Mouse (Mus musculus) ES-E14 (cell line): ENCODE data around the gene Helb.

Source experiments
- CHD2 ChIP-seq: IDR thresholded peaks from 2 replicates; pipeline ENCODE4 v1.6.1; 2014; ENCODE audit warnings: mild to moderate bottlenecking, low read depth, low read length, inconsistent platforms
- HCFC1 ChIP-seq: IDR thresholded peaks from 2 replicates; pipeline ENCODE4 v1.6.1; 2012; ENCODE audit warnings: low read length, inconsistent platforms, borderline replicate concordance; ENCODE audit not compliant: insufficient read depth
- MAFK ChIP-seq: IDR thresholded peaks from 2 replicates; pipeline ENCODE4 v1.6.1; 2014; ENCODE audit warnings: mild to moderate bottlenecking, low read depth, low read length, inconsistent platforms; ENCODE audit not compliant: insufficient read depth

GRCm38 (mm10) chr10:120125465-120125857 is 12.7 kb upstream of the Helb start:
- TF ChIP-seq HCFC1, result no peak
- TF ChIP-seq CHD2, result no peak
- no peak for TF ChIP-seq MAFK
